Mouse (Mus musculus) C2C12 (cell line): ENCODE data around the gene D230025D16Rik.

Experiments
- CTCF ChIP-seq: IDR thresholded peaks from one replicate; pipeline ENCODE4 v1.5.1; 2011; ENCODE audit not compliant: control insufficient read depth, insufficient read depth, insufficient read length
- MAX ChIP-seq: IDR thresholded peaks from one replicate; pipeline ENCODE4 v1.6.1; 2011; ENCODE audit warnings: mild to moderate bottlenecking, control low read depth
- MYOD1 ChIP-seq: IDR thresholded peaks from one replicate; pipeline ENCODE4 v1.6.1; 2011; ENCODE audit warnings: low read depth; ENCODE audit not compliant: control insufficient read depth, insufficient read length
- USF1 ChIP-seq: IDR thresholded peaks from one replicate; pipeline ENCODE4 v1.6.1; 2011; ENCODE audit warnings: low read depth, mild to moderate bottlenecking, control low read depth, moderate library complexity

- TF ChIP-seq USF1, result no peak
- TF ChIP-seq CTCF, result no peak
- no peak for TF ChIP-seq MYOD1
- TF ChIP-seq MAX, result no peak
Observed at GRCm38 (mm10) chr8:105231503-105232320, 6.8 kb downstream of the D230025D16Rik start.
